Mouse (Mus musculus): ENCODE data around the gene Zfp317.
"Not testable (repeated sequence)": the region's sequence is repeated elsewhere in the genome, so short reads cannot be mapped to it uniquely, and the experiment has no call there.

Gene Zfp317

GRCm38 (mm10) chr9:19621843-19622822, at the start of gene Zfp317:
Gene Zfp317, plus strand, starts transcription at chr9:19622102.
- DNase-seq (ENCODE audit: low read depth, low spot score), result peak; percentile 97

- DNase-seq (ENCODE audit: low read depth, low spot score), result no peak
These were observed 39.6 kb upstream of the Zfp317 start, which contains the start of gene Olfr855 for GRCm38 (mm10) chr9:19582317-19582716. Gene Olfr855, plus strand, starts transcription at chr9:19582617.

- DNase-seq (ENCODE audit: low read depth, low spot score), result no peak
These were observed 605 bp upstream of the Zfp317 start for GRCm38 (mm10) chr9:19621297-19621696.

- DNase-seq (ENCODE audit: low read depth, low spot score), result no peak
These were observed 7.7 kb downstream of the Zfp317 start for GRCm38 (mm10) chr9:19629574-19629973.

- DNase-seq (ENCODE audit: low read depth, low spot score), result no peak
These were observed 23.3 kb downstream of the Zfp317 start for GRCm38 (mm10) chr9:19645193-19645592.

- no peak for DNase-seq (ENCODE audit: low read depth, low spot score)
These were observed 68.4 kb downstream of the Zfp317 start for GRCm38 (mm10) chr9:19690281-19690680.

GRCm38 (mm10) chr9:19691426-19691825, 69.5 kb downstream of the Zfp317 start:
- no peak for DNase-seq (ENCODE audit: low read depth, low spot score)

GRCm38 (mm10) chr9:19692430-19692829, 70.5 kb downstream of the Zfp317 start:
- DNase-seq (ENCODE audit: low read depth, low spot score), result no peak

GRCm38 (mm10) chr9:19694285-19694684, 72.4 kb downstream of the Zfp317 start:
- DNase-seq (ENCODE audit: low read depth, low spot score), result not testable (repeated sequence)

- not testable (repeated sequence) for DNase-seq (ENCODE audit: low read depth, low spot score)
These were observed 73.0 kb downstream of the Zfp317 start for GRCm38 (mm10) chr9:19694898-19695379.

Measured in CD4-positive, CD25-positive, alpha-beta regulatory T cell, adult 2 months (primary cell).